Mouse (Mus musculus): ENCODE measurements around the gene Olfr311. TPM values are rescaled to one million over a fixed set of nuclear protein-coding genes. Genes with fewer than 3 reads are reported as not detected.
A peak's percentile ranks its signal among the peaks of the same experiment; 100 is the strongest.
"Not testable (repeated sequence)": the region's sequence is repeated elsewhere in the genome, so short reads cannot be mapped to it uniquely, and the experiment has no call there.

The Olfr311 gene
- polyA plus RNA-seq, 1 experiment from 2014 or later: not detected

DNA sequence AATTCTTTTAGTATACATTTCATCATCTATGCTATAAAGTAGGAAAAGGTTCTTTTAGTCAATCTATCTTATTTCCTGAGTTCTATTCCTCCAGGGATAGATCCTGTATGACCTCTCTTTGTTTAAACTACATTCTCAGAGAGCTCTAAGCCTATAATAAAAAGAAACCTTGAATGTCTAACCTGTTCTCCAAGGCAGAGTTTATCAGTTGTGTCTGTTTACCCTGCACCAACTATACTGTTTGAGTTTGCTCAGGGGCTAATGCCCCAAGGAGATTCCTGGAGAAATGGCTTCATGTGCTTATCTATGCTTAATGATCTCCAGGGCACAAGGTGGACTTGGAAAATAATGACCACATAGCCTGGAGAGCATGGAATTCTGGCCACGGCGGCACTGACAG lies 34.7 kb upstream of the Olfr311 start:
- Histone ChIP-seq H3K4me3 (ENCODE audit: low read length) (no peak overlapping the region), H3K9ac (ENCODE audit: low read depth, low read length) (no peak overlapping the region), H3K27me3 (replicated peaks; ENCODE audit: control insufficient read depth, insufficient read depth, low read length) (no peaks in the 10 kb centered on the region), H3K4me1 (ENCODE audit: control insufficient read depth, insufficient read depth, low read length) (peaks cover 16% of the 10 kb centered on the region; the same call in 1 of the 2 replicates), H3K36me3 (ENCODE audit: control insufficient read depth, insufficient read depth, low read length) (no peaks in the 10 kb centered on the region), H3K27ac (ENCODE audit: low read length) (peak overlapping the region; percentile 77), H3K4me2 (ENCODE audit: low read depth, low read length) (no peak overlapping the region), H3K9me3 (ENCODE audit: control insufficient read depth, low read length) (no peaks in the 10 kb centered on the region)
- 30% methylated on average over 2 of the region's 2 CpGs for WGBS
- ATAC-seq: peak; percentile 83

- H3K4me1 ChIP-seq (ENCODE audit: control insufficient read depth, insufficient read depth, low read length): no peaks in the 10 kb centered on the region
- no peak overlapping the region for H3K27ac ChIP-seq (ENCODE audit: low read length)
- H3K4me3 ChIP-seq (ENCODE audit: low read length): no peak overlapping the region
- H3K9ac ChIP-seq (ENCODE audit: low read depth, low read length): no peak overlapping the region
- 8% methylated on average over 1 of the region's 1 CpGs for WGBS
- ATAC-seq: no peak
- no peaks in the 10 kb centered on the region for H3K27me3 ChIP-seq (replicated peaks; ENCODE audit: control insufficient read depth, insufficient read depth, low read length)
- no peak overlapping the region for H3K4me2 ChIP-seq (ENCODE audit: low read depth, low read length)
- no peaks in the 10 kb centered on the region for H3K9me3 ChIP-seq (ENCODE audit: control insufficient read depth, low read length)
- no peaks in the 10 kb centered on the region for H3K36me3 ChIP-seq (ENCODE audit: control insufficient read depth, insufficient read depth, low read length)
Observed at GRCm38 (mm10) chr11:58812001-58812400, 27.1 kb upstream of the Olfr311 start.

GRCm38 (mm10) chr11:58814700-58815099 lies 24.4 kb upstream of the Olfr311 start, which contains the start of gene Olfr313:
Gene Olfr313 (plus strand): TSS chr11:58815000.
- not testable (repeated sequence) for ATAC-seq; H3K4me3 ChIP-seq (ENCODE audit: low read length); H3K9ac ChIP-seq (ENCODE audit: low read depth, low read length); H3K4me1 ChIP-seq (ENCODE audit: control insufficient read depth, insufficient read depth, low read length); H3K27me3 ChIP-seq (replicated peaks; ENCODE audit: control insufficient read depth, insufficient read depth, low read length); H3K9me3 ChIP-seq (ENCODE audit: control insufficient read depth, low read length); H3K36me3 ChIP-seq (ENCODE audit: control insufficient read depth, insufficient read depth, low read length); H3K4me2 ChIP-seq (ENCODE audit: low read depth, low read length); H3K27ac ChIP-seq (ENCODE audit: low read length)
- WGBS: 46% methylated on average over 1 of the region's 1 CpGs

DNA sequence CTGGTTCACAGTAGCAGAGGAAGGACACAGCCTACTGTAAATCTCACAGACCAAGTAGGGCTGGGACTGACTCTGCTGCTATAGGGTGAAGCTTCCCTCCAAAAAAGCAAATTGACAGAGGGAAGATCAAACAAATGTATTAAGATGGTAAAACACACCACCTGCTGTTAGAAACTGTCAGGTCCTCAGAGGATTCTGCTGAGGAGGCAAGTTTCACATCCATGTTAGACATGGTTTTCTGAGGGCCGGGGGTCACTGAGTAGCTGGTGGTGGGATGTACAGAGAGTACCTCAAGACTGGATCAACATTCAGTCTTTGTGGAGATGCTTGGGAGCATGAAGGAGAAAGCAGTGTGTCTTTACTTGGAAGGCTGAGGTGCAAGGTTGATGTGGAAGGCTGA lies 23.4 kb upstream of the Olfr311 start:
- no peak overlapping the region for H3K4me2 ChIP-seq (ENCODE audit: low read depth, low read length)
- H3K4me1 ChIP-seq (ENCODE audit: control insufficient read depth, insufficient read depth, low read length): no peaks in the 10 kb centered on the region
- no peaks in the 10 kb centered on the region for H3K36me3 ChIP-seq (ENCODE audit: control insufficient read depth, insufficient read depth, low read length)
- no peak overlapping the region for H3K9ac ChIP-seq (ENCODE audit: low read depth, low read length)
- H3K4me3 ChIP-seq (ENCODE audit: low read length): no peak overlapping the region
- no peaks in the 10 kb centered on the region for H3K27me3 ChIP-seq (replicated peaks; ENCODE audit: control insufficient read depth, insufficient read depth, low read length)
- ATAC-seq: no peak
- no peak overlapping the region for H3K27ac ChIP-seq (ENCODE audit: low read length)
- no peaks in the 10 kb centered on the region for H3K9me3 ChIP-seq (ENCODE audit: control insufficient read depth, low read length)
- 88% methylated on average over 1 of the region's 1 CpGs for WGBS

GRCm38 (mm10) chr11:58828937-58829336 lies 10.1 kb upstream of the Olfr311 start, which contains the start of gene Olfr312:
Gene Olfr312 (plus strand): TSS chr11:58829237.
- not testable (repeated sequence) for H3K4me3 ChIP-seq (ENCODE audit: low read length); H3K27me3 ChIP-seq (replicated peaks; ENCODE audit: control insufficient read depth, insufficient read depth, low read length); H3K27ac ChIP-seq (ENCODE audit: low read length); H3K9ac ChIP-seq (ENCODE audit: low read depth, low read length); H3K9me3 ChIP-seq (ENCODE audit: control insufficient read depth, low read length); H3K4me1 ChIP-seq (ENCODE audit: control insufficient read depth, insufficient read depth, low read length); ATAC-seq; H3K36me3 ChIP-seq (ENCODE audit: control insufficient read depth, insufficient read depth, low read length); H3K4me2 ChIP-seq (ENCODE audit: low read depth, low read length)

DNA sequence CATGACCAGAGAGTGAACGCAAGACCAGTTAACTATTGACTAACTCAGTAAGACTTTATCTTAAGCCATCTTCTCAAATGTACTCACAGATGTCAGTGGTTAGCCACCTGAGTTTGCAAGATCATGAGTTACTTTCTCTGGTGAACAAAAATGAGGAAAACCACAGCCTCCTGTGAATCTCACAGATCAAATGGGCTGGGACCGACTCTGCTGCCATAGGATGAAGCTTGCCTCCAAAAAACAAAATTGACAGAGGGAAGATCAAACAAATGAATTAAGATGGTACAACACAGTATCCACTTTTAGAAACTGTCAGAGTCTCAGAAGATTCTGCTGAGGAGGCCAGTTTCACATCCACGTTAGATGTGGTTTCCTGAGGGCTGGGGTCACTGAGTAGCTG lies 9.3 kb upstream of the Olfr311 start:
- H3K9ac ChIP-seq (ENCODE audit: low read depth, low read length): no peak overlapping the region
- no peaks in the 10 kb centered on the region for H3K9me3 ChIP-seq (ENCODE audit: control insufficient read depth, low read length)
- ATAC-seq: no peak
- H3K4me3 ChIP-seq (ENCODE audit: low read length): no peak overlapping the region
- H3K4me2 ChIP-seq (ENCODE audit: low read depth, low read length): no peak overlapping the region
- no peak overlapping the region for H3K27ac ChIP-seq (ENCODE audit: low read length)
- H3K27me3 ChIP-seq (replicated peaks; ENCODE audit: control insufficient read depth, insufficient read depth, low read length): no peaks in the 10 kb centered on the region
- H3K36me3 ChIP-seq (ENCODE audit: control insufficient read depth, insufficient read depth, low read length): no peaks in the 10 kb centered on the region
- no peaks in the 10 kb centered on the region for H3K4me1 ChIP-seq (ENCODE audit: control insufficient read depth, insufficient read depth, low read length)
- 80% methylated on average over 3 of the region's 3 CpGs for WGBS

- not testable (repeated sequence) for H3K27ac ChIP-seq (ENCODE audit: low read length); H3K9me3 ChIP-seq (ENCODE audit: control insufficient read depth, low read length); H3K4me3 ChIP-seq (ENCODE audit: low read length); H3K27me3 ChIP-seq (replicated peaks; ENCODE audit: control insufficient read depth, insufficient read depth, low read length); H3K9ac ChIP-seq (ENCODE audit: low read depth, low read length); ATAC-seq; H3K4me1 ChIP-seq (ENCODE audit: control insufficient read depth, insufficient read depth, low read length); H3K4me2 ChIP-seq (ENCODE audit: low read depth, low read length); H3K36me3 ChIP-seq (ENCODE audit: control insufficient read depth, insufficient read depth, low read length)
- WGBS: 64% methylated on average over 3 of the region's 3 CpGs
Observed at GRCm38 (mm10) chr11:58832541-58832940, 6.5 kb upstream of the Olfr311 start.

GRCm38 (mm10) chr11:58846919-58847461 lies 7.9 kb downstream of the Olfr311 start, which contains the start of gene Gm12258:
Gene Gm12258 (plus strand): TSS chr11:58847158.
- WGBS: 0% methylated on average over 24 of the region's 24 CpGs
- Histone ChIP-seq H3K9me3 (ENCODE audit: control insufficient read depth, low read length) (no peaks in the 10 kb centered on the region), H3K4me1 (ENCODE audit: control insufficient read depth, insufficient read depth, low read length) (peaks cover 6% of the 10 kb centered on the region), H3K9ac (ENCODE audit: low read depth, low read length) (peak within 1 kb of the TSS; percentile 80), H3K27ac (ENCODE audit: low read length) (0 out of 2 replicates have a peak within 1 kb of the TSS, but pooled peaks have one; percentile 14), H3K36me3 (ENCODE audit: control insufficient read depth, insufficient read depth, low read length) (peaks cover 5% of the 10 kb centered on the region; the same call in 1 of the 2 replicates), H3K4me2 (ENCODE audit: low read depth, low read length) (peak within 1 kb of the TSS; percentile 68), H3K27me3 (replicated peaks; ENCODE audit: control insufficient read depth, insufficient read depth, low read length) (no peaks in the 10 kb centered on the region), H3K4me3 (ENCODE audit: low read length) (peak within 1 kb of the TSS; percentile 80)
- peak; percentile 100 for ATAC-seq

GRCm38 (mm10) chr11:58847636-58848035 lies 8.6 kb downstream of the Olfr311 start:
- peaks cover 6% of the 10 kb centered on the region for H3K4me1 ChIP-seq (ENCODE audit: control insufficient read depth, insufficient read depth, low read length)
- H3K4me2 ChIP-seq (ENCODE audit: low read depth, low read length): peak overlapping the region; percentile 68
- H3K36me3 ChIP-seq (ENCODE audit: control insufficient read depth, insufficient read depth, low read length): peaks cover 7% of the 10 kb centered on the region; the same call in 1 of the 2 replicates
- no peak overlapping the region for H3K27ac ChIP-seq (ENCODE audit: low read length)
- H3K9me3 ChIP-seq (ENCODE audit: control insufficient read depth, low read length): no peaks in the 10 kb centered on the region
- no peaks in the 10 kb centered on the region for H3K27me3 ChIP-seq (replicated peaks; ENCODE audit: control insufficient read depth, insufficient read depth, low read length)
- H3K4me3 ChIP-seq (ENCODE audit: low read length): peak overlapping the region; percentile 80
- 43% methylated on average over 9 of the region's 9 CpGs for WGBS
- H3K9ac ChIP-seq (ENCODE audit: low read depth, low read length): peak overlapping the region; percentile 80
- no peak for ATAC-seq

DNA sequence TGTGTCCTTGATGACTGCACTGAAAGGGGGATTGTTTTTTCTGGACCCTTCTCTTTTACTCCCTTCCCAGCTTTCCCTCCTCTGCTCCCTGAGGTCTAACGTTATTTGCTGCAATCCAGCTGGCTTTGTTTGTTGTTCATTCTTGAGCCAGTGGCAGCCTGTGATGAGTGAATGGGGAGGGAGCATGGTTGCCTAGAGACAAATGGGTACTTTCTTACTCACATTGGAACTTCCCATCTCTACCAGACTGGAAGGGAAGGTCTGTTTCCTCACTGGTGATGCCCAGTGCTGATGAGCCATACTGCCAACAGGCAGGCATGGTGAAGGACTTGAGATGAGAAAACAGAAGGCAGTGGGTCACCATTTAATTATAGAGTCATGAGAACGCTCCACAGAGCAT lies 10.7 kb downstream of the Olfr311 start:
- Histone ChIP-seq H3K9me3 (ENCODE audit: control insufficient read depth, low read length) (no peaks in the 10 kb centered on the region), H3K4me1 (ENCODE audit: control insufficient read depth, insufficient read depth, low read length) (peaks cover 6% of the 10 kb centered on the region), H3K4me2 (ENCODE audit: low read depth, low read length) (no peak overlapping the region), H3K27me3 (replicated peaks; ENCODE audit: control insufficient read depth, insufficient read depth, low read length) (no peaks in the 10 kb centered on the region), H3K36me3 (ENCODE audit: control insufficient read depth, insufficient read depth, low read length) (peaks cover 7% of the 10 kb centered on the region; the same call in 1 of the 2 replicates), H3K9ac (ENCODE audit: low read depth, low read length) (no peak overlapping the region), H3K27ac (ENCODE audit: low read length) (no peak overlapping the region), H3K4me3 (ENCODE audit: low read length) (no peak overlapping the region)
- 73% methylated on average over 2 of the region's 2 CpGs for WGBS
- ATAC-seq: no peak
